Mouse (Mus musculus): Measurements from ENCODE around the gene Ctcf.

Ctcf gene

GRCm38 (mm10) chr8:105702001-105702401, 65.6 kb downstream of the Ctcf start:
- DNase-seq: no peak

- no peak for DNase-seq
These were observed 66.5 kb downstream of the Ctcf start for GRCm38 (mm10) chr8:105702731-105703415.

GRCm38 (mm10) chr8:105704146-105704812, 67.9 kb downstream of the Ctcf start:
- DNase-seq: no peak

- DNase-seq: no peak
These were observed 68.6 kb downstream of the Ctcf start for GRCm38 (mm10) chr8:105704955-105705354.

- no peak for DNase-seq
These were observed 70.1 kb downstream of the Ctcf start for GRCm38 (mm10) chr8:105706426-105706825.

- peak; percentile 84 to 87 for DNase-seq
These were observed 71.4 kb downstream of the Ctcf start, which contains the start of the genes 4933405L10Rik and Enkd1 for GRCm38 (mm10) chr8:105707498-105708403. Gene 4933405L10Rik (plus strand): TSS chr8:105707655. Gene Enkd1 (minus strand): TSS chr8:105708210.

GRCm38 (mm10) chr8:105708675-105709074, 72.3 kb downstream of the Ctcf start:
- DNase-seq: no peak

- no peak for DNase-seq
These were observed 72.9 kb downstream of the Ctcf start for GRCm38 (mm10) chr8:105709317-105709716.

GRCm38 (mm10) chr8:105712286-105712685, 75.9 kb downstream of the Ctcf start:
- DNase-seq: no peak

GRCm38 (mm10) chr8:105714139-105714538, 77.8 kb downstream of the Ctcf start:
- peak; percentile 94 to 95 for DNase-seq

GRCm38 (mm10) chr8:105715042-105715441, 78.7 kb downstream of the Ctcf start:
- no peak for DNase-seq

- no peak for DNase-seq
These were observed 80.1 kb downstream of the Ctcf start for GRCm38 (mm10) chr8:105716302-105716945.

- DNase-seq: no peak
These were observed 83.3 kb downstream of the Ctcf start for GRCm38 (mm10) chr8:105719637-105720036.

- DNase-seq: no peak
These were observed 86.5 kb downstream of the Ctcf start for GRCm38 (mm10) chr8:105722861-105723260.

GRCm38 (mm10) chr8:105725726-105726125, 89.4 kb downstream of the Ctcf start:
- no peak for DNase-seq

- no peak for DNase-seq
These were observed 91.2 kb downstream of the Ctcf start for GRCm38 (mm10) chr8:105727397-105728124.

- no peak for DNase-seq
These were observed 95.8 kb downstream of the Ctcf start for GRCm38 (mm10) chr8:105732186-105732585.

Measured in B cell, adult 2 months (primary cell).